Mouse (Mus musculus) midbrain, embryonic 10.5 days (tissue): Measurements from ENCODE around the gene Asphd1. TPM values are rescaled to one million over a fixed set of nuclear protein-coding genes. Genes with fewer than 3 reads are reported as not detected.
"Not testable (repeated sequence)": the region's sequence is repeated elsewhere in the genome, so short reads cannot be mapped to it uniquely, and the experiment has no call there.

Experiments used
- DNase-seq: peaks from one replicate; pipeline ENCODE4 v3.0.0-alpha.2; 2017; ENCODE audit warnings: low spot score
- H3K27ac ChIP-seq: fragments of 300-500 bp; sonication (generic); replicated peaks from 2 replicates; pipeline ENCODE4 v1.5.1; 2016; ENCODE audit warnings: mild to moderate bottlenecking
- H3K27me3 ChIP-seq: fragments of 300-500 bp; sonication (generic); 2 replicates; pipeline ENCODE4 v1.6.1; 2016; ENCODE audit warnings: low read depth, mild to moderate bottlenecking; ENCODE audit not compliant: poor library complexity, severe bottlenecking
- H3K36me3 ChIP-seq: fragments of 300-500 bp; sonication (generic); 2 replicates; pipeline ENCODE4 v1.6.1; 2016; ENCODE audit warnings: mild to moderate bottlenecking, moderate library complexity
- H3K4me1 ChIP-seq: fragments of 300-500 bp; sonication (generic); 2 replicates; pipeline ENCODE4 v1.6.1; 2016
- H3K4me3 ChIP-seq: fragments of 300-500 bp; sonication (generic); 2 replicates; pipeline ENCODE4 v1.5.1; 2016; ENCODE audit warnings: mild to moderate bottlenecking, moderate library complexity
- H3K9me3 ChIP-seq: fragments of 300-500 bp; sonication (generic); replicated peaks from 2 replicates; pipeline ENCODE4 v1.6.1; 2016; ENCODE audit warnings: mild to moderate bottlenecking
- WGBS: fragments of 180-500 bp; shearing (Covaris S2); methylation state at CpG from one replicate; pipeline ENCODE4 v1.1.7; 2016; 5-methylcytosine and 5-hydroxymethylcytosine counted together
- polyA plus RNA-seq: library from polyadenylated mRNA; unstranded; fragments of >200 nt; fragmentation: Nextera tagmentation; extraction: Ambion mirVana; gene quantifications from 2 replicates; pipeline ENCODE4 v1.2.1, GENCODE M21; 2016

The Asphd1 gene
- polyA plus RNA-seq, 1 experiment from 2014 or later = 0.25 TPM

GRCm38 (mm10) chr7:126905590-126905989 is 43.8 kb downstream of the Asphd1 start:
- H3K27me3 ChIP-seq = no peaks in the 10 kb centered on the region
- WGBS = 81% methylated on average over 3 of the region's 3 CpGs
- H3K36me3 ChIP-seq = peaks cover 15% of the 10 kb centered on the region; the same call in 1 of the 2 replicates
- H3K4me1 ChIP-seq = no peaks in the 10 kb centered on the region
- H3K27ac ChIP-seq = no peak overlapping the region
- no peak for DNase-seq
- no peaks in the 10 kb centered on the region for H3K9me3 ChIP-seq
- no peak overlapping the region for H3K4me3 ChIP-seq

GRCm38 (mm10) chr7:126899781-126900180 is 49.6 kb downstream of the Asphd1 start:
- H3K36me3 ChIP-seq = peaks cover 19% of the 10 kb centered on the region
- not testable (repeated sequence) for H3K27me3 ChIP-seq, H3K4me3 ChIP-seq, H3K27ac ChIP-seq, H3K9me3 ChIP-seq, DNase-seq
- WGBS = 94% methylated on average over 8 of the region's 9 CpGs
- peaks cover 22% of the 10 kb centered on the region for H3K4me1 ChIP-seq

- peak overlapping the region; percentile 90 for H3K27ac ChIP-seq
- WGBS = 11% methylated on average over 37 of the region's 37 CpGs
Observed at GRCm38 (mm10) chr7:126898102-126898990, 51.0 kb downstream of the Asphd1 start.

GRCm38 (mm10) chr7:126897390-126898101 is 51.8 kb downstream of the Asphd1 start:
- Histone ChIP-seq H3K27ac (peak overlapping the region; percentile 90), H3K4me3 (peak overlapping the region; percentile 78), H3K27me3 (no peaks in the 10 kb centered on the region), H3K36me3 (peaks cover 29% of the 10 kb centered on the region), H3K9me3 (no peaks in the 10 kb centered on the region), H3K4me1 (peaks cover 22% of the 10 kb centered on the region)
- DNase-seq = no peak
- WGBS = 28% methylated on average over 16 of the region's 16 CpGs

More at GRCm38 (mm10) chr7:126898102-126898990, 51.0 kb downstream of the Asphd1 start:
- peaks cover 22% of the 10 kb centered on the region for H3K4me1 ChIP-seq
- no peaks in the 10 kb centered on the region for H3K27me3 ChIP-seq
- peak; percentile 97 for DNase-seq
- peak overlapping the region; percentile 78 for H3K4me3 ChIP-seq
- no peaks in the 10 kb centered on the region for H3K9me3 ChIP-seq
- H3K36me3 ChIP-seq = peaks cover 25% of the 10 kb centered on the region

GRCm38 (mm10) chr7:126896912-126897311 is 52.5 kb downstream of the Asphd1 start:
- no peak overlapping the region for H3K27ac ChIP-seq
- WGBS = 90% methylated on average over 5 of the region's 5 CpGs
- no peaks in the 10 kb centered on the region for H3K9me3 ChIP-seq
- no peaks in the 10 kb centered on the region for H3K27me3 ChIP-seq
- H3K36me3 ChIP-seq = peaks cover 33% of the 10 kb centered on the region
- no peak overlapping the region for H3K4me3 ChIP-seq
- no peak for DNase-seq
- H3K4me1 ChIP-seq = peaks cover 22% of the 10 kb centered on the region

Other genes starting within 250 kb of the Asphd1 start
- 42.7 and 50.1 TPM in 2 replicates for gene Coro1a, start 241.8 kb downstream of the Asphd1 start, polyA plus RNA-seq
- gene Mapk3, start 190.0 kb downstream of the Asphd1 start, polyA plus RNA-seq = 53.8 and 54.9 TPM in 2 replicates
- 0.68 and 1.1 TPM in 2 replicates for gene Gdpd3, start 183.2 kb downstream of the Asphd1 start, polyA plus RNA-seq
- 41.0 and 60.5 TPM in 2 replicates for gene Ypel3, start 172.6 kb downstream of the Asphd1 start, polyA plus RNA-seq
- gene Tbx6, start 168.1 kb downstream of the Asphd1 start, polyA plus RNA-seq = 0.42 and 0.64 TPM in 2 replicates
- gene Ppp4c, start 157.1 kb downstream of the Asphd1 start, polyA plus RNA-seq = 376 and 407 TPM in 2 replicates
- gene Fam57b, start 151.9 kb downstream of the Asphd1 start, polyA plus RNA-seq = 4.1 and 7.7 TPM in 2 replicates
- gene 4930451I11Rik, start 117.9 kb downstream of the Asphd1 start, polyA plus RNA-seq = not detected in 2 replicates
- 6.6 and 8.4 TPM in 2 replicates for gene Doc2a, start 102.2 kb downstream of the Asphd1 start, polyA plus RNA-seq
- 50.1 and 50.7 TPM in 2 replicates for gene Hirip3, start 87.6 kb downstream of the Asphd1 start, polyA plus RNA-seq
- 105 and 107 TPM in 2 replicates for gene Ino80e, start 87.2 kb downstream of the Asphd1 start, polyA plus RNA-seq
- 53.2 and 61.1 TPM in 2 replicates for gene Taok2, start 64.9 kb downstream of the Asphd1 start, polyA plus RNA-seq
- 29.4 and 36.1 TPM in 2 replicates for gene Tmem219, start 26.7 kb downstream of the Asphd1 start, polyA plus RNA-seq
- 20.8 and 26.1 TPM in 2 replicates for gene Kctd13, start 20.7 kb downstream of the Asphd1 start, polyA plus RNA-seq
- 2.0 and 4.6 TPM in 2 replicates for gene Sez6l2, start 981 bp upstream of the Asphd1 start, polyA plus RNA-seq
- 89.2 and 99.8 TPM in 2 replicates for gene Cdipt, start 26.3 kb upstream of the Asphd1 start, polyA plus RNA-seq
- gene Cdiptos, start 26.5 kb upstream of the Asphd1 start, polyA plus RNA-seq = 0.51 and 1.0 TPM in 2 replicates
- gene Mvp, start 65.0 kb upstream of the Asphd1 start, polyA plus RNA-seq = 3.0 and 5.2 TPM in 2 replicates
- 0.19 and 0.25 TPM in 2 replicates for gene Pagr1b, start 66.9 kb upstream of the Asphd1 start, polyA plus RNA-seq
- 103 and 104 TPM in 2 replicates for gene Pagr1a, start 67.8 kb upstream of the Asphd1 start, polyA plus RNA-seq
- 46.2 and 55.1 TPM in 2 replicates for gene Gm42742, start 71.5 kb upstream of the Asphd1 start, polyA plus RNA-seq
- 2.9 and 4.4 TPM in 2 replicates for gene Prrt2, start 71.6 kb upstream of the Asphd1 start, polyA plus RNA-seq
- gene Maz, start 77.5 kb upstream of the Asphd1 start, polyA plus RNA-seq = 64.6 and 66.4 TPM in 2 replicates
- 210 and 222 TPM in 2 replicates for gene Kif22, start 92.9 kb upstream of the Asphd1 start, polyA plus RNA-seq
- gene Zg16, start 137.7 kb upstream of the Asphd1 start, polyA plus RNA-seq = not detected in 2 replicates
- gene AI467606, start 141.8 kb upstream of the Asphd1 start, polyA plus RNA-seq = 0.91 and 1.2 TPM in 2 replicates
- gene Qprt, start 172.6 kb upstream of the Asphd1 start, polyA plus RNA-seq = 7.2 and 10.3 TPM in 2 replicates
- 0.09 and 0.10 TPM in 2 replicates for gene Spn, start 188.2 kb upstream of the Asphd1 start, polyA plus RNA-seq
- gene Cd2bp2, start 246.5 kb upstream of the Asphd1 start, polyA plus RNA-seq = 94.3 and 109 TPM in 2 replicates